ENCODE assay signal across 8 mouse cellular contexts in genomic region chr12:69424971-69425370, GRCm38 (mm10). TPM values are rescaled to one million over a fixed set of nuclear protein-coding genes. Genes with fewer than 3 reads are reported as not detected.
DNase-seq lines count a peak whose midpoint lies in the region; ATAC-seq lines count a peak whose summit lies in the region.

No protein-coding gene starts in this region.

- H3K4me3 ChIP-seq in heart, embryonic 14.5 days (ENCODE audit: control insufficient read depth in 1 of 2, insufficient read depth in 1 of 2, low read depth in 1 of 2, low read length in 2 of 2), result no peak overlapping the region
- H3K4me3 ChIP-seq in limb, embryonic 13.5 days, result no peak overlapping the region

- H3K27ac ChIP-seq in heart, embryonic 14.5 days (replicated peaks in 1 of 2; ENCODE audit: control insufficient read depth in 1 of 2, insufficient read depth in 1 of 2, low read depth in 2 of 2, low read length in 2 of 2), result peak overlapping the region; percentile 2 to 41; a peak in 2 of 4 replicates
- peak overlapping the region; percentile 44; the same call in 1 of the 2 replicates for H3K27ac ChIP-seq in limb, embryonic 13.5 days

- 60% methylated on average over 14 of the region's 14 CpGs for WGBS in heart, embryonic 14.5 days
- WGBS in limb, embryonic 13.5 days, result 62% methylated on average over 14 of the region's 14 CpGs

- ATAC-seq in heart, embryonic 14.5 days (ENCODE audit: insufficient number of reproducible peaks, insufficient read depth, low FRiP score, low read depth), result peak; percentile 57; the same call in 1 of the 2 replicates
- peak; percentile 50; the same call in 1 of the 2 replicates for ATAC-seq in limb, embryonic 13.5 days (ENCODE audit: low FRiP score, low read depth)

- H3K36me3 ChIP-seq in heart, embryonic 14.5 days (ENCODE audit: control insufficient read depth, insufficient read depth, low read length), result no peaks in the 10 kb centered on the region
- H3K36me3 ChIP-seq in limb, embryonic 13.5 days, result no peaks in the 10 kb centered on the region

- 0 out of 2 replicates have a peak overlapping the region, but pooled peaks have one; percentile 1 for H3K4me2 ChIP-seq in heart, embryonic 14.5 days (ENCODE audit: low read length)
- no peak overlapping the region for H3K4me2 ChIP-seq in limb, embryonic 13.5 days (replicated peaks)

- no peak overlapping the region for H3K9ac ChIP-seq in heart, embryonic 14.5 days (ENCODE audit: low read length)
- no peak overlapping the region for H3K9ac ChIP-seq in limb, embryonic 13.5 days

- peaks cover 7 to 12% of the 10 kb centered on the region in 2 experiments; a peak in 3 of 4 replicates for H3K4me1 ChIP-seq in heart, embryonic 14.5 days (ENCODE audit: control insufficient read depth in 2 of 2, insufficient read depth in 2 of 2, low read length in 2 of 2)
- H3K4me1 ChIP-seq in limb, embryonic 13.5 days, result peaks cover 12% of the 10 kb centered on the region

- no peaks in the 10 kb centered on the region for H3K9me3 ChIP-seq in heart, embryonic 14.5 days (ENCODE audit: control insufficient read depth, low read length)
- no peaks in the 10 kb centered on the region for H3K9me3 ChIP-seq in limb, embryonic 13.5 days

- H3K27me3 ChIP-seq in heart, embryonic 14.5 days (ENCODE audit: control insufficient read depth, insufficient read depth, low read length), result no peaks in the 10 kb centered on the region
- H3K27me3 ChIP-seq in limb, embryonic 13.5 days, result no peaks in the 10 kb centered on the region

- peak; percentile 26 for DNase-seq in adrenal gland, adult 2 months
- no peak for DNase-seq in adrenal gland, adult 8-10 months
- DNase-seq in 3T3-L1 (ENCODE audit: low read depth, low spot score), result peak; percentile 48
- no peak for DNase-seq in spleen, postnatal 4 days (ENCODE audit: low spot score in 2 of 2)
- no peak for DNase-seq in cerebellum, adult 8-10 months
- DNase-seq in layer of hippocampus, postnatal 10 days (ENCODE audit: low spot score in 2 of 2), result no peak

RNA-seq across cellular contexts. Expression of gene Gm9887, which starts 52.7 kb away (rescaled TPM):
- 1 to 10 TPM; 1.2 TPM for total RNA-seq in adrenal gland, adult 2 months (2021)
- 3.8 and 3.9 TPM in 2 replicates for polyA plus RNA-seq in adrenal gland, adult 2 months (2012; rRNA removed)
- under 1 TPM in 2 of 4 experiments, not detected in 2; 0.73 to 0.86 TPM for total RNA-seq in adrenal gland, adult 8-10 months (2022)
- 1.5 and 1.7 TPM in 2 replicates for polyA plus RNA-seq in heart, embryonic 14.5 days (2014; fragmentation: Nextera tagmentation; extraction: Ambion mirVana)
- polyA plus RNA-seq in limb, embryonic 13.5 days (2015; fragmentation: Nextera tagmentation; extraction: Ambion mirVana), result 1.0 and 1.4 TPM in 2 replicates
- total RNA-seq in layer of hippocampus, postnatal 10 days (2021), result 1 to 10 TPM; 1.2 to 1.5 TPM

RNA-seq across cellular contexts. Expression of gene Arf6, which starts 53.0 kb away (rescaled TPM):
- total RNA-seq in adrenal gland, adult 2 months (2021), result 100 to 1,000 TPM; 112 to 123 TPM
- 123 and 157 TPM in 2 replicates for polyA plus RNA-seq in adrenal gland, adult 2 months (2012; rRNA removed)
- total RNA-seq in adrenal gland, adult 8-10 months (2022), result 100 to 1,000 TPM; 108 to 148 (median 117) TPM
- polyA plus RNA-seq in heart, embryonic 14.5 days (2014; fragmentation: Nextera tagmentation; extraction: Ambion mirVana), result 41.5 and 49.9 TPM in 2 replicates
- 45.6 and 45.9 TPM in 2 replicates for polyA plus RNA-seq in limb, embryonic 13.5 days (2015; fragmentation: Nextera tagmentation; extraction: Ambion mirVana)
- 10 to 100 TPM; 64.8 to 69.0 TPM for total RNA-seq in layer of hippocampus, postnatal 10 days (2021)

Comparison
In these comparisons a context has a peak if more than half of its experiments do, and no peak if none do; other contexts are left out.
1. DNase-seq: peak in adrenal gland, adult 2 months (single experiment) and 3T3-L1 (single experiment); none in adrenal gland, adult 8-10 months (single experiment), spleen, postnatal 4 days (0 of 2), cerebellum, adult 8-10 months (single experiment) and layer of hippocampus, postnatal 10 days (0 of 2).